Mouse (Mus musculus) heart, embryonic 14.5 days (tissue): ENCODE data around the gene Apbb1. TPM values are rescaled to one million over a fixed set of nuclear protein-coding genes. Genes with fewer than 3 reads are reported as not detected.

Experiments used
- ATAC-seq: fragments of 200-750 bp; cut with Nextera tagmentation; 2 replicates; pipeline ENCODE4 v1.8.0; 2017; ENCODE audit warnings: low read depth, moderate TSS enrichment; ENCODE audit not compliant: insufficient number of reproducible peaks, insufficient read depth, low FRiP score
- H3K27ac ChIP-seq, 2 experiments: fragments of 200-500 bp in 1 of 2; fragments of 300-500 bp in 1 of 2; sonication (generic) in 1 of 2; replicated peaks in 1 of 2; 2 replicates each; pipeline ENCODE4 v1.5.1; 2012 to 2014; ENCODE audit warnings: low read depth in 2 of 2, low read length in 2 of 2, control low read depth in 1 of 2, mild to moderate bottlenecking in 1 of 2, mixed read lengths in 1 of 2; ENCODE audit not compliant: control insufficient read depth in 1 of 2, insufficient read depth in 1 of 2
- H3K27me3 ChIP-seq: fragments of 300-500 bp; sonication (generic); 2 replicates; pipeline ENCODE4 v1.6.1; 2014; ENCODE audit warnings: mild to moderate bottlenecking, low read length, control low read depth; ENCODE audit not compliant: control insufficient read depth, insufficient read depth
- H3K36me3 ChIP-seq: fragments of 300-500 bp; sonication (generic); 2 replicates; pipeline ENCODE4 v1.6.1; 2014; ENCODE audit warnings: mild to moderate bottlenecking, control low read depth, low read length, mixed read lengths; ENCODE audit not compliant: control insufficient read depth, insufficient read depth
- H3K4me1 ChIP-seq, 2 experiments: fragments of 200-500 bp in 1 of 2; fragments of 300-500 bp in 1 of 2; sonication (generic) in 1 of 2; 2 replicates each; pipeline ENCODE4 v1.6.1; 2012 to 2014; ENCODE audit warnings: low read length in 2 of 2, control low read depth in 1 of 2, mixed read lengths in 1 of 2; ENCODE audit not compliant: control insufficient read depth in 2 of 2, insufficient read depth in 2 of 2
- H3K4me2 ChIP-seq: fragments of 300-500 bp; sonication (generic); 2 replicates; pipeline ENCODE4 v1.6.1; 2014; ENCODE audit warnings: mild to moderate bottlenecking, low read length
- H3K4me3 ChIP-seq, 2 experiments: fragments of 200-500 bp in 1 of 2; fragments of 300-500 bp in 1 of 2; sonication (generic) in 1 of 2; 2 replicates each; pipeline ENCODE4 v1.5.1; 2012 to 2014; ENCODE audit warnings: low read length in 2 of 2, mild to moderate bottlenecking in 2 of 2, control low read depth in 1 of 2, low read depth in 1 of 2, moderate library complexity in 1 of 2; ENCODE audit not compliant: control insufficient read depth in 1 of 2, insufficient read depth in 1 of 2
- H3K9ac ChIP-seq: fragments of 300-500 bp; sonication (generic); 2 replicates; pipeline ENCODE4 v1.6.1; 2014; ENCODE audit warnings: mild to moderate bottlenecking, low read length
- H3K9me3 ChIP-seq: fragments of 300-500 bp; sonication (generic); 2 replicates; pipeline ENCODE4 v1.6.1; 2016; ENCODE audit warnings: low read length, control low read depth; ENCODE audit not compliant: control insufficient read depth
- WGBS: fragments of 180-500 bp; shearing (Covaris S2); extraction: QIAGEN DNeasy Blood & Tissue Kit; methylation state at CpG from one replicate; pipeline ENCODE4 v1.1.7; 2014; 5-methylcytosine and 5-hydroxymethylcytosine counted together
- polyA plus RNA-seq: library from polyadenylated mRNA; unstranded; fragments of >200 nt; fragmentation: Nextera tagmentation; extraction: Ambion mirVana; gene quantifications from 2 replicates; pipeline ENCODE4 v1.2.1, GENCODE M21; 2014

Gene Apbb1
- polyA plus RNA-seq, 1 experiment from 2014 or later, result 39.6 TPM

GRCm38 (mm10) chr7:105562317-105562716 is 19.1 kb downstream of the Apbb1 start:
- Histone ChIP-seq H3K27me3 (no peaks in the 10 kb centered on the region), H3K4me2 (no peak overlapping the region), H3K36me3 (peaks cover 65% of the 10 kb centered on the region), H3K27ac (no peak overlapping the region), H3K9me3 (no peaks in the 10 kb centered on the region), H3K9ac (no peak overlapping the region), H3K4me3 (no peak overlapping the region), H3K4me1 (peaks cover 7 to 11% of the 10 kb centered on the region in 2 experiments)
- no peak for ATAC-seq
- WGBS, result 86% methylated on average over 3 of the region's 3 CpGs

- peaks cover 45% of the 10 kb centered on the region for H3K36me3 ChIP-seq
- no peak overlapping the region for H3K4me3 ChIP-seq
- no peaks in the 10 kb centered on the region for H3K9me3 ChIP-seq
- peaks cover 9 to 12% of the 10 kb centered on the region in 2 experiments for H3K4me1 ChIP-seq
- no peaks in the 10 kb centered on the region for H3K27me3 ChIP-seq
- no peak overlapping the region for H3K9ac ChIP-seq
- no peak overlapping the region for H3K4me2 ChIP-seq
- WGBS, result 90% methylated on average over 9 of the region's 9 CpGs
- H3K27ac ChIP-seq, result no peak overlapping the region
- no peak for ATAC-seq
Measured at GRCm38 (mm10) chr7:105559016-105559415, 22.4 kb downstream of the Apbb1 start.

GRCm38 (mm10) chr7:105557671-105558070 is 23.8 kb downstream of the Apbb1 start:
- H3K4me1 ChIP-seq, result peaks cover 11 to 15% of the 10 kb centered on the region in 2 experiments
- H3K4me3 ChIP-seq, result no peak overlapping the region
- ATAC-seq, result no peak
- WGBS, result 81% methylated on average over 11 of the region's 11 CpGs
- H3K27ac ChIP-seq, result no peak overlapping the region
- no peaks in the 10 kb centered on the region for H3K27me3 ChIP-seq
- H3K9ac ChIP-seq, result no peak overlapping the region
- H3K36me3 ChIP-seq, result peaks cover 40% of the 10 kb centered on the region
- H3K9me3 ChIP-seq, result no peaks in the 10 kb centered on the region
- no peak overlapping the region for H3K4me2 ChIP-seq

- H3K36me3 ChIP-seq, result peaks cover 34% of the 10 kb centered on the region
- 82% methylated on average over 8 of the region's 8 CpGs for WGBS
Measured at GRCm38 (mm10) chr7:105556406-105556805, 25.0 kb downstream of the Apbb1 start.

GRCm38 (mm10) chr7:105555571-105555970 is 25.9 kb downstream of the Apbb1 start:
- H3K9me3 ChIP-seq, result no peaks in the 10 kb centered on the region
- peak overlapping the region; percentile 69; the same call in 1 of the 2 replicates for H3K4me2 ChIP-seq
- H3K27ac ChIP-seq, result no peak overlapping the region
- WGBS, result 74% methylated on average over 10 of the region's 10 CpGs
- no peaks in the 10 kb centered on the region for H3K27me3 ChIP-seq
- peaks cover 11 to 15% of the 10 kb centered on the region in 2 experiments for H3K4me1 ChIP-seq
- H3K9ac ChIP-seq, result peak overlapping the region; percentile 78; the same call in 1 of the 2 replicates
- no peak for ATAC-seq
- no peak overlapping the region for H3K4me3 ChIP-seq
- H3K36me3 ChIP-seq, result peaks cover 34% of the 10 kb centered on the region

More at GRCm38 (mm10) chr7:105556406-105556805, 25.0 kb downstream of the Apbb1 start:
- H3K4me2 ChIP-seq, result no peak overlapping the region
- H3K4me3 ChIP-seq, result no peak overlapping the region
- H3K27ac ChIP-seq, result no peak overlapping the region
- no peaks in the 10 kb centered on the region for H3K9me3 ChIP-seq
- no peaks in the 10 kb centered on the region for H3K27me3 ChIP-seq
- peaks cover 11 to 15% of the 10 kb centered on the region in 2 experiments for H3K4me1 ChIP-seq
- no peak overlapping the region for H3K9ac ChIP-seq
- ATAC-seq, result no peak

- Histone ChIP-seq H3K4me3 (peak within 1 kb of the TSS; percentile 67 to 84), H3K9ac (peak within 1 kb of the TSS; percentile 78), H3K36me3 (peaks cover 30% of the 10 kb centered on the region), H3K9me3 (no peaks in the 10 kb centered on the region), H3K4me2 (peak within 1 kb of the TSS; percentile 69), H3K27ac (peak within 1 kb of the TSS; percentile 75 to 78), H3K4me1 (peaks cover 11 to 15% of the 10 kb centered on the region in 2 experiments), H3K27me3 (no peaks in the 10 kb centered on the region)
- peak; percentile 90 for ATAC-seq
- 3% methylated on average over 26 of the region's 26 CpGs for WGBS
Measured at GRCm38 (mm10) chr7:105554212-105554942, 27.1 kb downstream of the Apbb1 start, which contains the start of gene Smpd1. Smpd1 (plus strand) TSS chr7:105554360.

GRCm38 (mm10) chr7:105553456-105554211 is 27.8 kb downstream of the Apbb1 start:
- H3K36me3 ChIP-seq, result peaks cover 23% of the 10 kb centered on the region
- H3K4me1 ChIP-seq, result peaks cover 11 to 15% of the 10 kb centered on the region in 2 experiments
- no peaks in the 10 kb centered on the region for H3K27me3 ChIP-seq
- H3K9ac ChIP-seq, result peak overlapping the region; percentile 78
- no peak for ATAC-seq
- peak overlapping the region; percentile 67 to 84 for H3K4me3 ChIP-seq
- 29% methylated on average over 26 of the region's 27 CpGs for WGBS
- no peaks in the 10 kb centered on the region for H3K9me3 ChIP-seq
- H3K27ac ChIP-seq, result peak overlapping the region; percentile 29 to 75; a peak in 3 of 4 replicates
- peak overlapping the region; percentile 69 for H3K4me2 ChIP-seq
